Mouse (Mus musculus) heart, postnatal 0 days (tissue): Measurements from ENCODE around the gene Mecom. TPM values are rescaled to one million over a fixed set of nuclear protein-coding genes. Genes with fewer than 3 reads are reported as not detected.

Source experiments
- ATAC-seq: fragments of 200-750 bp; cut with Nextera tagmentation; 2 replicates; pipeline ENCODE4 v1.8.0; 2017; ENCODE audit warnings: low read depth, moderate number of reproducible peaks, moderate library complexity; ENCODE audit not compliant: insufficient read depth
- DNase-seq: peaks from one replicate; pipeline ENCODE4 v3.0.0-alpha.2; 2016; ENCODE audit warnings: low spot score
- H3K27ac ChIP-seq: fragments of 300-500 bp; sonication (generic); 2 replicates; pipeline ENCODE4 v1.5.1; 2014; ENCODE audit warnings: low read depth, mild to moderate bottlenecking
- H3K27me3 ChIP-seq: fragments of 300-500 bp; sonication (generic); 2 replicates; pipeline ENCODE4 v1.6.1; 2014; ENCODE audit warnings: low read length, mixed read lengths; ENCODE audit not compliant: control insufficient read depth, insufficient read depth
- H3K36me3 ChIP-seq: fragments of 300-500 bp; sonication (generic); replicated peaks from 2 replicates; pipeline ENCODE4 v1.6.1; 2014; ENCODE audit warnings: low read length, mixed read lengths; ENCODE audit not compliant: control insufficient read depth, insufficient read depth
- H3K4me1 ChIP-seq: fragments of 300-500 bp; sonication (generic); 2 replicates; pipeline ENCODE4 v1.6.1; 2014; ENCODE audit warnings: antibody characterized with exemption; ENCODE audit not compliant: control insufficient read depth, insufficient read depth
- H3K4me2 ChIP-seq: fragments of 300-500 bp; sonication (generic); 2 replicates; pipeline ENCODE4 v1.6.1; 2014; ENCODE audit warnings: low read depth, mild to moderate bottlenecking, low read length, moderate library complexity
- H3K4me3 ChIP-seq: fragments of 300-500 bp; sonication (generic); 2 replicates; pipeline ENCODE4 v1.5.1; 2014; ENCODE audit warnings: low read depth, low read length
- H3K9ac ChIP-seq: fragments of 300-500 bp; sonication (generic); replicated peaks from 2 replicates; pipeline ENCODE4 v1.6.1; 2014; ENCODE audit warnings: low read depth, low read length, mixed read lengths
- H3K9me3 ChIP-seq: fragments of 300-500 bp; sonication (generic); replicated peaks from 2 replicates; pipeline ENCODE4 v1.6.1; 2016; ENCODE audit warnings: low read length; ENCODE audit not compliant: control insufficient read depth
- CTCF ChIP-seq: IDR thresholded peaks from 2 replicates; pipeline ENCODE4 v1.5.1; 2016; ENCODE audit warnings: antibody characterized with exemption, control low read depth, low read depth
- EP300 ChIP-seq: IDR thresholded peaks from 2 replicates; pipeline ENCODE4 v1.6.1; 2016; ENCODE audit warnings: antibody characterized with exemption, low read depth
- WGBS: fragments of 180-500 bp; shearing (Covaris S2); extraction: QIAGEN DNeasy Blood & Tissue Kit; methylation state at CpG from one replicate; pipeline ENCODE4 v1.1.7; 2014; 5-methylcytosine and 5-hydroxymethylcytosine counted together
- polyA plus RNA-seq: library from polyadenylated mRNA; unstranded; fragments of >200 nt; fragmentation: Nextera tagmentation; extraction: Ambion mirVana; gene quantifications from 2 replicates; pipeline ENCODE4 v1.2.1, GENCODE M21; 2015
- total RNA-seq: library from RNA; depleted of rRNA; stranded (reverse); fragments of >200 nt; gene quantifications from 2 replicates; pipeline ENCODE4 v1.2.3, GENCODE M21; 2014; ENCODE audit warnings: low replicate concordance

The Mecom gene
- total and polyA plus RNA-seq, 2 experiments from 2014 or later: 8.5 to 18.9 TPM

GRCm38 (mm10) chr3:30132981-30133380 lies 414.8 kb downstream of the Mecom start:
- H3K27ac ChIP-seq: no peak overlapping the region

GRCm38 (mm10) chr3:30132370-30132769 lies 415.4 kb downstream of the Mecom start:
- TF ChIP-seq EP300 (no peak), CTCF (no peak)
- Histone ChIP-seq H3K36me3 (no peaks in the 10 kb centered on the region), H3K9me3 (no peaks in the 10 kb centered on the region), H3K27me3 (no peaks in the 10 kb centered on the region), H3K9ac (no peak overlapping the region), H3K4me2 (no peak overlapping the region), H3K4me1 (no peaks in the 10 kb centered on the region), H3K27ac (no peak overlapping the region), H3K4me3 (no peak overlapping the region)
- WGBS: 60% methylated on average over 2 of the region's 2 CpGs
- DNase-seq (no peak), ATAC-seq (no peak)

More at GRCm38 (mm10) chr3:30132981-30133380, 414.8 kb downstream of the Mecom start:
- 68% methylated on average over 3 of the region's 3 CpGs for WGBS
- no peak overlapping the region for H3K4me3 ChIP-seq
- no peak for TF ChIP-seq EP300
- no peak for TF ChIP-seq CTCF
- H3K27me3 ChIP-seq: no peaks in the 10 kb centered on the region
- H3K9me3 ChIP-seq: no peaks in the 10 kb centered on the region
- no peak overlapping the region for H3K4me2 ChIP-seq
- no peak for DNase-seq
- H3K4me1 ChIP-seq: no peaks in the 10 kb centered on the region
- no peak for ATAC-seq
- H3K9ac ChIP-seq: no peak overlapping the region
- no peaks in the 10 kb centered on the region for H3K36me3 ChIP-seq

GRCm38 (mm10) chr3:30130495-30130894 lies 417.3 kb downstream of the Mecom start:
- no peak for TF ChIP-seq CTCF
- DNase-seq (no peak), ATAC-seq (no peak)
- no peaks in the 10 kb centered on the region for H3K9me3 ChIP-seq
- no peak overlapping the region for H3K4me2 ChIP-seq
- 54% methylated on average over 4 of the region's 4 CpGs for WGBS
- no peak overlapping the region for H3K27ac ChIP-seq
- H3K4me1 ChIP-seq: no peaks in the 10 kb centered on the region
- H3K9ac ChIP-seq: no peak overlapping the region
- H3K36me3 ChIP-seq: no peaks in the 10 kb centered on the region
- no peak overlapping the region for H3K4me3 ChIP-seq
- H3K27me3 ChIP-seq: no peaks in the 10 kb centered on the region

GRCm38 (mm10) chr3:30122618-30123017 lies 425.2 kb downstream of the Mecom start:
- DNase-seq: no peak
- Histone ChIP-seq H3K4me1 (no peaks in the 10 kb centered on the region), H3K4me2 (no peak overlapping the region), H3K9me3 (no peaks in the 10 kb centered on the region), H3K36me3 (no peaks in the 10 kb centered on the region), H3K27me3 (no peaks in the 10 kb centered on the region), H3K4me3 (no peak overlapping the region), H3K9ac (no peak overlapping the region), H3K27ac (no peak overlapping the region)
- 75% methylated on average over 3 of the region's 3 CpGs for WGBS
- TF ChIP-seq EP300 (no peak), CTCF (no peak)
- ATAC-seq: no peak

- ATAC-seq (no peak), DNase-seq (peak; percentile 19)
- no peak overlapping the region for H3K4me3 ChIP-seq
- no peak overlapping the region for H3K4me2 ChIP-seq
- H3K27me3 ChIP-seq: no peaks in the 10 kb centered on the region
- H3K27ac ChIP-seq: no peak overlapping the region
- no peaks in the 10 kb centered on the region for H3K36me3 ChIP-seq
- H3K4me1 ChIP-seq: no peaks in the 10 kb centered on the region
- no peaks in the 10 kb centered on the region for H3K9me3 ChIP-seq
- no peak overlapping the region for H3K9ac ChIP-seq
- TF ChIP-seq CTCF: no peak
- TF ChIP-seq EP300: no peak
- WGBS: 61% methylated on average over 8 of the region's 8 CpGs
Observed at GRCm38 (mm10) chr3:30120790-30121512, 426.9 kb downstream of the Mecom start.
